Mouse (Mus musculus) splenic B cell, adult 2 months (primary cell): ENCODE data around the gene Apmap.
A peak's percentile ranks its signal among the peaks of the same experiment; 100 is the strongest.
"Not testable (repeated sequence)": the region's sequence is repeated elsewhere in the genome, so short reads cannot be mapped to it uniquely, and the experiment has no call there.

Experiments
- DNase-seq: peaks from one replicate; pipeline ENCODE4 v3.0.0-alpha.2; 2011; ENCODE audit warnings: low read depth, low spot score
- H3K27me3 ChIP-seq: 2 replicates; pipeline ENCODE4 v1.6.1; 2012; ENCODE audit warnings: mild to moderate bottlenecking, low read length, moderate library complexity, mixed read lengths; ENCODE audit not compliant: control insufficient read depth, poor library complexity, insufficient read depth, severe bottlenecking
- H3K36me3 ChIP-seq: 2 replicates; pipeline ENCODE4 v1.6.1; 2012; ENCODE audit warnings: mild to moderate bottlenecking, low read length, moderate library complexity, mixed read lengths; ENCODE audit not compliant: control insufficient read depth, poor library complexity, insufficient read depth, severe bottlenecking

Gene Apmap

GRCm38 (mm10) chr2:150579628-150580027 lies 28.7 kb downstream of the Apmap start:
- Histone ChIP-seq H3K36me3 (no peaks in the 10 kb centered on the region), H3K27me3 (no peaks in the 10 kb centered on the region)
- no peak for DNase-seq

DNA sequence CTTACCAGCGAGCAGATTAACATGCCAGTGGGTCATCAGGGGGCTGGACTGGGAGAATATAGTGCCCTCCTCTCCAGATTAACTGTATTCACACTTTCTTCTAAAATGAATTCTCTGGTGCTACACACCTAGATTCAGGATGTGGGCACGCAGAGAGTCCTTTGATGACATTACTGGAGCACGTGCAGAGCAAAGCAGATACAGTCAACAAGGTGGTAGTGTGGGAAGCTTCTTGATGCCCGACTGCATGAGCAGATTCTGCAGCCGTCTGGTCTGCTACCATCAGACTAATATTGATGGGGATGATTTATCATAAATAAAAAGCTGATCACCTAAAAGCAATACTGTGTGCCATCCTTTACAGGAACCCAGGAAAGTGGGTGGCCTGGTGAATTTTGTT lies 29.8 kb downstream of the Apmap start:
- DNase-seq: no peak
- H3K27me3 ChIP-seq: no peaks in the 10 kb centered on the region
- H3K36me3 ChIP-seq: no peaks in the 10 kb centered on the region

GRCm38 (mm10) chr2:150576256-150576655 lies 32.1 kb downstream of the Apmap start:
- no peak for DNase-seq
- no peaks in the 10 kb centered on the region for H3K36me3 ChIP-seq
- no peaks in the 10 kb centered on the region for H3K27me3 ChIP-seq

DNA sequence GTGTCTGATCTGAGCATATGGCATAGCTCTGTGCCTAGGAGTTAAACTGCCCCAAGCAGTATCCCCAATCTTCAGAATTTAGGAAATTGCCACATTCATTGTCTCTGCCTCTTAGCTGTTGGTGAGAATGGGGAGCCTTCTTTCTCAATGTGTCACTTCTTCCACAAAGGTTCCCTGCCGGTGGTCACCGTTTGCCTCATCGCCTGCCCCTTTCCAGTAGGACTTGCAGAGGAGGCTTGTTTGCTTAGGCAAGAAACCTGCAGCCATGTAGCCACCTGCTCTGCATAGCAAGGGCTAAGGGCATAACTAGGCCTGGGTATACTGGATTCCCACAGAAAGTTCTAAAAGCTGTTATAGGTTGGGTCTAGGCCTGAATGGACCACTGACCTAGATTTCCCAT lies 35.9 kb downstream of the Apmap start:
- no peak for DNase-seq
- Histone ChIP-seq H3K27me3 (no peaks in the 10 kb centered on the region), H3K36me3 (no peaks in the 10 kb centered on the region)

DNA sequence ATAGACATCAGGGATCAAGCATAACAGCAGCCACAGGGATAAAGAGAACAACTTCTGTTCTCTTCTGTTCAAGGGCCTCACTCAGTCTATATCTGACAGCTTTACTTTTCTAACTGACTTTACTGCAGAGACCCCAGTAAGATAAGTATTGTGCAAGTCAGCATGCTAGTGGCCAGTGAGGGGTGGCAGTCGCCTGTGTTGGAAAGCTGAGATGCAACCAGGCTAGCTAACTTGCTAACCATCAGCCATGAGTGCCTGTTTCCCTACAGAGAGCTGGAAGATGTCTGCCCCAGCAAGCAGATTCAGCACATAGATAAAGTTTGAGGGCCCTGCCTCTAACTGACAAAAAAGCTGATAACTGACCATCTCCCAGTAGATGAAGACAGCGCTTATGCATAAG lies 37.6 kb downstream of the Apmap start:
- H3K36me3 ChIP-seq: no peaks in the 10 kb centered on the region
- no peaks in the 10 kb centered on the region for H3K27me3 ChIP-seq
- no peak for DNase-seq

- DNase-seq: peak; percentile 25
- no peaks in the 10 kb centered on the region for H3K36me3 ChIP-seq
Observed at GRCm38 (mm10) chr2:150569847-150570590, 38.3 kb downstream of the Apmap start, which contains the start of gene Cst7. Gene Cst7, plus strand, starts transcription at chr2:150570415.

DNA sequence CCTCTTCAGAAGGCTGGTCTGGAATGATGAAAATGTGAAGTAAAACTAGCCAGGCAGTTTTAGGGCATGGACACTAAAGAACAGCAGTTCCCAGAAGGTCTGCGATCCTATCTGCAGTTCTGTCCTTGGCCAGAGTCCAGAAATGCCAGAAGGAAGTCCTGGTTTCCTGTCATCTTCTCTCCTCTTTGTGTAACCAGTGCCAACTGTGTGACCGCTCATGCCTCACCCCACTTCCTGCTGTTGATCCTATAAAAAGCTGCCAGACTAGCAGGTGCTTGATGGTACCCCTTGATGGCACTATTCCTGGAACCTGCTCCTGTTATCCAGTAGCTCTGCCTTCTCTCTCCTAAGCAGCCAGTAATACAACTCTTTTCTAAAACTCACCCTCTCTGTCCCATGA lies 41.3 kb downstream of the Apmap start:
- H3K27me3 ChIP-seq: no peaks in the 10 kb centered on the region
- no peak for DNase-seq
- H3K36me3 ChIP-seq: no peaks in the 10 kb centered on the region

More at GRCm38 (mm10) chr2:150569847-150570590, 38.3 kb downstream of the Apmap start, which contains the start of gene Cst7:
- no peaks in the 10 kb centered on the region for H3K27me3 ChIP-seq

GRCm38 (mm10) chr2:150558568-150558967 lies 49.8 kb downstream of the Apmap start:
- no peaks in the 10 kb centered on the region for H3K27me3 ChIP-seq
- DNase-seq: peak; percentile 63
- no peaks in the 10 kb centered on the region for H3K36me3 ChIP-seq

GRCm38 (mm10) chr2:150549576-150549975 lies 58.8 kb downstream of the Apmap start:
- DNase-seq, H3K27me3 ChIP-seq, H3K36me3 ChIP-seq: not testable (repeated sequence)
